Mouse (Mus musculus) yolk sac, embryonic 10.5 days (tissue): ENCODE measurements around the gene Dcp1a.
A peak's percentile ranks its signal among the peaks of the same experiment; 100 is the strongest.

Experiments
- DNase-seq: peaks from one replicate; pipeline ENCODE4 v3.0.0-alpha.2; 2017; ENCODE audit warnings: low spot score

Gene Dcp1a

DNA sequence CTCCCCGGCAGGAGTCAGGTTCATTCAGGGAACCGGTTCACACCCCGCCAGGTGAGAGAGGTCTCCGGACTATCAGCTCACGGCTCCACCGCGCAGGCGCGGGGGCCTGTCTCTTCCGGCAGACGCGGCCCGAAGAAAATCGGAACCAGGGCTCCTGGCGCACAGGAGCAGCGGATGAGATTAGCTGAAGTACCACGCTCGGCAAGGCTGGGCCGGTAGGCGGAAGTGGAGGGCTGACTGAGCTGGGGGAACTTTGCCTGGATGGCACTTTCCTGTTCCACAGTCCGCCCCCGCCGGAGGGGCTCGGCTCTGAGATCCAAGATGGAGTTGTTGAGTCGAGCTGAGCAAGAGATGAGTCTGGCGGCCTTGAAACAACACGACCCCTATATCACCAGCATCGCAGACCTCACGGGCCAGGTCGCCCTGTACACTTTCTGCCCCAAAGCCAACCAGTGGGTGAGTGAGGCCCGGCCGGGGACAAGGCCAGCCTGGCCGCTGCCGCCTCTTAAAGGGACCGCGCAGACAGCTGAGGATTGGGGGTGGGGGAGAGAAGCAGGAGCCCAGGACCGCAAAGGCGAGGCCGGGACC lies at the start of gene Dcp1a:
Gene Dcp1a, plus strand, starts transcription at position 175 of the 588 bp plus-strand sequence.
- peak; percentile 96 for DNase-seq

GRCm38 (mm10) chr14:30429606-30430005 lies 49.7 kb upstream of the Dcp1a start:
- no peak for DNase-seq

DNA sequence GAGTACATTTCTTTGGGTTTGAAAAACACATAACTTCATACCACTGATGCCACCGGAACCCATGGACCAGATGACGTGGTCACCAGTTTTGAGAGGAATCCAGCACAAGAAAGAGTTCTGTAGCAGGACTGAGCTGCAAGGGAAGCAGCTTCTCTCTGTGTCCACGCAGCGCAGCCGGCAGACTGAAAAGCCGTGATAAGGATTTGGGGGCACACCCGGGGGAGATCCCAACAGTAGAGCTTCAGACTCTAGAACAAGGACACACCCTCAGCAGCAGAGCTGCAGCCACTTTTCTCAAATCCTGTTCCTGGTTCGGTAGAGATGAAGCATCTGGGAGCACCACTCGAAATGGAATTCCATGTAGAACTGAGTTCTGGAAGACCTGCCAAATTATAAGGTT lies 49.3 kb upstream of the Dcp1a start:
- DNase-seq, result no peak

- DNase-seq, result no peak
These were observed 48.9 kb upstream of the Dcp1a start for GRCm38 (mm10) chr14:30430446-30430845.

- no peak for DNase-seq
These were observed 44.0 kb upstream of the Dcp1a start for GRCm38 (mm10) chr14:30435316-30435715.

DNA sequence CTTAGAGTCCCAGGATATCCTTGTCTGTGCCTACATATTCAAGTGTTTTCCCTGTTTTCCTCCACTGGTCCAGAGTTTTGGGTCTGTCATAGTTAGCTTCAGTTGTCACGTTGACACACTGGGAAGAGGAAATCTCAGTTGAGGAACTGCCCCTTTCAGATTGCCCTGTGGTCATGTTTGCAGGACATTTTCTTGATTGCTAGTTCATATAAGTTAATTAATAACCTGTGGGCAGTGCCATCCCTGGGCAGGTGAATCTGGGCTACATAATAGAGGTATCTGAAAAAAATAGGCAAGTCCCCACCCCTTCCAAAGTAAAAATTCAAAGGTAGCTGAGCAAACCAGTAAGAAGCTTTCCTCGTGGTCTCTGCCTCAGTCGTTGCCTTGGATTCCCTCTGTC lies 39.4 kb upstream of the Dcp1a start:
- DNase-seq, result no peak

DNA sequence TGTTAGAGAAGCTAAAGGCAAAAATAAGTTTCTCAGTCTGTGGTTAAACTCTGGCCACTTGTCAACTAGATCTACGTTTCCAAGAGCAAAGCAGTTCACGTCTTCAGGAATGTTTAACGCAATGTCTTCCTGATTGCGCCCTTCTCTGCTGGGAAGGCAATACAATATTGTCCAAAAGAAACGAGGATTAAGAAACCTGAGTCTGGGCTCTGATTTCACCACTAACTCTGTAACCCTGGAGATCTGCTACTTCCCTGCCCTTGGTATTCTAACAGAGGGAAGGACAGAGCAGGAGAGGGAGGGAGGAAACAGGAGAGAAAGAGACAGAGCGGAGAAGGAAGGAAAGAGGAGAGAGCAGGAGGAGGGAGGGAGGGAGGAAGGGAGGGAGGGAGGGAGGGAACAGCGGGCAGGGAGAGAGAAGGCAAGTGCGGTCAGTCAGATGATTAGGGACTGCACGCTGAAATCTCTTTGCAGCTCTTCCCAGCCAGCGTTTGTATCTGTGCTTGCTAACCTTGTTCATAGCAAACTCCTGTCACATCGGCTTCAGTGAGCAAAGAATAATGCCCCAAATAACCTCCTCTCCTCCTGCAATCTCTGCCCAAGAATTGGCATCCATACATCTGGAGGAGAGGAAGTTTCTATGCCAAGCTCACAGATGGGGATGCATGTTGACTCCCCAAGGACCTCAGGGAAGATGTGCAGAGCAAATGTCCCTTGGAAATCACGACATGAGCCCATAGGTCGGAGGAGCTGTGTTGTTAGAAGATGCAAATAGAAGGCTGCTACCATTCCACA lies 23.3 kb upstream of the Dcp1a start:
- DNase-seq, result no peak

GRCm38 (mm10) chr14:30457436-30457835 lies 21.9 kb upstream of the Dcp1a start:
- no peak for DNase-seq

DNA sequence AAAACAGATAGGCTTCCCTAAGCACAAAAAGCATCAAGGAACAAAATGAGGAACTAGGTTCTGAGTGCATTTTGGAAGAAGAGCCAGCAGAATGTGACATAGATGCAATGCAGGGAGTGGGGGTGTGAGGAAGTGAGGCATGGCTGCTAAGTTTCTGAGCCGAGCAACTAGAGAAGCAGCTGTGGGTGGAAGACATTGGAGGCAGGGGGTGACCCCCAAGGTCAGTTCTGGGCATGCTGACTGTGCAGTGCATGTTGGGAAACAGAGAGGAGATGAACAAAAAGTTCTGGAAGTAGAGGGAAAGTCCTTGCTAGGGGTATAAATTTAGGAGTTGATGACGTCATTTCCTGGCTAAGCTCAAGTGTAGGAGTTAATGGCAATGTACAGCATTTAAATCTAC lies 21.4 kb upstream of the Dcp1a start:
- DNase-seq, result no peak

- no peak for DNase-seq
These were observed 20.5 kb upstream of the Dcp1a start for GRCm38 (mm10) chr14:30458820-30459219.

GRCm38 (mm10) chr14:30459891-30460523 lies 19.3 kb upstream of the Dcp1a start:
- peak; percentile 28 for DNase-seq

GRCm38 (mm10) chr14:30463312-30463711 lies 16.0 kb upstream of the Dcp1a start:
- DNase-seq, result no peak

- no peak for DNase-seq
These were observed 5.7 kb upstream of the Dcp1a start for GRCm38 (mm10) chr14:30473605-30474004.

GRCm38 (mm10) chr14:30474416-30474815 lies 4.9 kb upstream of the Dcp1a start:
- DNase-seq, result no peak

DNA sequence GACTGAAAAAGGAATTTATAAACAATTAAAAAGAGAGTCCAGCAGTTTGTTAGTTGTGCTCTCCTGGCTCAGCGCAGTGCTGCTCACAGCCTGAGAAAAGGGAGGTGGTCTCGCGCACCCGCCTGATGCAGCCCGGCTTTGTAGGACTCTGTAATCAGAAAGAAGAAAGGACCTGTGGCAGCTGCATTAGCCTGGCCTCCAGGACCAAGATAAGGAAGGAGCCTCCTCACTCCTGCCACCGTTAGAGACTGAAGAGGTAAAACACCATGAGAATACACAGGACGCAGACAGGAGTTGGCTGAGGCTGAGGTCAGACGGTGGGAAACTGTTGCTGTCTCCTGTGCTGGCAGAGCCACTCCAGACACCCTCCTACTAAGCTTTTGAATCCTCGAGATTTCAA lies 12.0 kb downstream of the Dcp1a start, which contains the start of gene Cacna1d:
Gene Cacna1d, minus strand, starts transcription at position 114 of the 400 bp plus-strand sequence.
- DNase-seq, result peak; percentile 16

- DNase-seq, result no peak
These were observed 13.9 kb downstream of the Dcp1a start for GRCm38 (mm10) chr14:30493276-30493675.

DNA sequence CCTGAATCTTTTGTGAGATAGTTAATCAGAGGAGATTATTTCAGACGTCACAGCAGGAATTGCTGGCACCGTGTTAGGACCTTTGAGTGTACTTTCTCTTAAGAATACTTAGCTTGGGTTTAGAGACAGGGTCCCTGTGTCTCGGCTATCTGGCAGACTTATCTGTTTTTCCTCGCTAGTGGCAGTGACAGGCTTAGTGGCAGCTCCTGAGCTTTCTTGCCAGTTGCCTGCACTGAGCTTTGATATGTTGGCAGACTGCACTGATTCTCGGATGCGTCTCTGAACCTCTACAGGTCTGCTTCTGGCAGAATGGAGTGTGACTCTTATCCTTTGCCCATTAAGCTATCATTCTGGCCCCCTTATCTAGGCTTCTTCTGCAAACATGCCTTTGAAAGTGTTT lies 15.7 kb downstream of the Dcp1a start:
- DNase-seq, result no peak

DNA sequence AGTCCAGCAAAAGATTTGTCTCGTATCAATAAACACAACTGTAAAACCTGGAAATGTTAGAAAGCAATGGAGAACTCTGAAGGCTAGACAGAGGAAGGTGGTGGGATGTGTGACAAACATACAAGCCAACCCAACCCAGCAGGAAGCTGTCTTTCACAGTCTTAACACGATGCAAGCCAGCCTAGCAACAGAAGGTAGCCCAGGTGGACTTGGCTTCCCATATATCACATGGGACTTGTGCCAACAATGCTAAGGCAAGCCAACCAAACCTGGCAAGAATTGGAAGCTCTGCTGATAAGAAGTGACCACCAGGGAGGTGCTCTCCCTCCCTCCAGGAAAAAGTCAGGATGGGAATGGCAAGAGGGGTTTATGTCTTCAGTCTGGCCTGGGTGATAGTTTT lies 18.9 kb downstream of the Dcp1a start:
- no peak for DNase-seq

DNA sequence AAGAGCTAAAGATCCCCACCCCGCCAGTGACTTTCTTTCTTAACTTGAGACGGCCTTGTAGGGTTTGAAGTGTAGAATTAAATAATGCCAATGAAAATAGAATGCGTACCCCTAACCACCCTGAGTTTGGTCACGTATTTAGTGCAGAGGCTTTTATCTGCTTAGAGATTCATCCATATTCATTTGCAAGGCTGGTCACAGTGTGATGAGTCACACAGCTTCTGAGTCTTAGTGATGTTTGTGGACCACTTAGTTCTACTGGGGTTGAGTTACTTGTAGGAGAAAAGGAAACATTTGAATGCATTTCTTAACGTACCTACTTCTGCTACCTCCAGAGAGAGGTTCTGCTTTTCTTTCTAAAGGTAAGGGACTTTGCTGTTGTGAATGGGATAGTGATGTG lies 25.7 kb downstream of the Dcp1a start:
- DNase-seq, result no peak

DNA sequence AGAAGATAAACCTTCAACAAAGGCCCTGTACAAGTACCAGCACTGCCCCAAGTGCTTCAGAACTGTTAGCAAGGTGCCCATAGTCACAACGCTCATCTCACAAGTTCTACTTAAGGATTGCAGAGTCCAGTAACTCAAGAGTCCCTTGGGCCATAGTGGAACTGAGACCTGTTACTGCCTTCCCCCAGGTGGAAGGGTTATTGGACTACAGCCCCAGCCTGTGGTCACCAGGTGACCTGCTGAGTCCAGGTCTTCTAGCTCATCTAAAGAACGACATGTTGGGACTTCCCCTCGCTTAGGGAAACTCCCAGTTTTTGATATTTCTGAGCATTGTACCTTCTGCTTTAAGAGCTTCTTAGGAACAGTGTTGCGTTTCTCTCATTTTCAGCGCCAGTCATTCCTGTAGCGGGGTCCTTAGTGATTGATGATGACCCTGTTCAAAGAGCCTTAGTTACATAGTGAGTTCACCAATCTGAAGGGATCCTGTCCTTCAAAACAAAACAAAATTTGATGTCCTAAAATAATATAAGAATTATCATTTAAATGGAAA lies 31.0 kb downstream of the Dcp1a start:
- no peak for DNase-seq

GRCm38 (mm10) chr14:30512896-30513295 lies 33.6 kb downstream of the Dcp1a start:
- no peak for DNase-seq

GRCm38 (mm10) chr14:30515931-30516723 lies 36.8 kb downstream of the Dcp1a start:
- DNase-seq, result no peak
